Mouse (Mus musculus) mature B cell (primary cell): Measurements from ENCODE around the gene Rfng.
"Not testable (repeated sequence)": the region's sequence is repeated elsewhere in the genome, so short reads cannot be mapped to it uniquely, and the experiment has no call there.

ENCODE experiments used
- in situ Hi-C: fragments of 300-500 bp; cut with MboI; formaldehyde crosslinking; loops from 2 replicates; pipeline ENCODE4 v1.14.3; 2019

The Rfng gene

GRCm38 (mm10) chr11:120812068-120812467 is 28.1 kb upstream of the Rfng start:
- in situ Hi-C loops: no loop called here

GRCm38 (mm10) chr11:120808010-120808409 is 24.0 kb upstream of the Rfng start:
- in situ Hi-C loops: no loop called here

- in situ Hi-C loops: no loop called here
These were observed 21.6 kb upstream of the Rfng start for GRCm38 (mm10) chr11:120805375-120806298.

- in situ Hi-C loops: no loop called here
These were observed 20.8 kb upstream of the Rfng start for GRCm38 (mm10) chr11:120804769-120805168.

GRCm38 (mm10) chr11:120804274-120804673 is 20.3 kb upstream of the Rfng start:
- in situ Hi-C loops: no loop called here

GRCm38 (mm10) chr11:120800061-120800904 is 16.3 kb upstream of the Rfng start:
- in situ Hi-C loops: no loop called here

- in situ Hi-C loops: no loop called here
These were observed 15.4 kb upstream of the Rfng start for GRCm38 (mm10) chr11:120799316-120799890.

GRCm38 (mm10) chr11:120798244-120798643 is 14.2 kb upstream of the Rfng start:
- in situ Hi-C loops: no loop called here

GRCm38 (mm10) chr11:120796614-120796946 is 12.6 kb upstream of the Rfng start:
- in situ Hi-C loops: no loop called here

GRCm38 (mm10) chr11:120795756-120796613 is 12.0 kb upstream of the Rfng start, which contains the start of gene Dus1l:
Gene Dus1l, minus strand, starts transcription at chr11:120796403.
- in situ Hi-C loops: no loop called here

GRCm38 (mm10) chr11:120792652-120793051 is 8.6 kb upstream of the Rfng start:
- in situ Hi-C loops: no loop called here

- in situ Hi-C loops: no loop called here
These were observed 5.8 kb upstream of the Rfng start for GRCm38 (mm10) chr11:120789810-120790209.

- in situ Hi-C loops: no loop called here
These were observed 5.3 kb upstream of the Rfng start for GRCm38 (mm10) chr11:120789355-120789754.

- in situ Hi-C loops: not testable (repeated sequence)
These were observed 4.5 kb upstream of the Rfng start for GRCm38 (mm10) chr11:120788460-120788859.

GRCm38 (mm10) chr11:120785145-120785544 is 1.1 kb upstream of the Rfng start:
- in situ Hi-C loops: no loop called here

- in situ Hi-C loops: no loop called here
These were observed 462 bp downstream of the Rfng start for GRCm38 (mm10) chr11:120783426-120784063.

GRCm38 (mm10) chr11:120781361-120781760 is 2.6 kb downstream of the Rfng start:
- in situ Hi-C loops: not testable (repeated sequence)

GRCm38 (mm10) chr11:120779876-120780275 is 4.1 kb downstream of the Rfng start:
- in situ Hi-C loops: no loop called here

GRCm38 (mm10) chr11:120777123-120777522 is 6.9 kb downstream of the Rfng start:
- in situ Hi-C loops: no loop called here

- in situ Hi-C loops: no loop called here
These were observed 8.1 kb downstream of the Rfng start for GRCm38 (mm10) chr11:120775774-120776469.
